Mouse (Mus musculus): ENCODE measurements around the gene Mospd3. TPM values are rescaled to one million over a fixed set of nuclear protein-coding genes. Genes with fewer than 3 reads are reported as not detected.
A peak's percentile ranks its signal among the peaks of the same experiment; 100 is the strongest.

The Mospd3 gene
- polyA plus RNA-seq, 1 experiment from 2014 or later = 65.4 TPM

GRCm38 (mm10) chr5:137639472-137639871 lies 38.6 kb upstream of the Mospd3 start:
- TF ChIP-seq CTCF (IDR thresholded peaks at IDR 0.05) = no peak
- no peaks in the 10 kb centered on the region for H3K27me3 ChIP-seq
- ATAC-seq (no peak), DNase-seq (ENCODE audit: low read depth, low spot score) (no peak)
- CTCF ChIA-PET = interaction anchor here (0.9 kb wide), 1 partner anchor 17 kb away, joined by 3 read pairs; no protein-coding TSS in a partner anchor
- in situ Hi-C loops (cut with MboI; ENCODE audit: low pct_unique_long_range_greater_than_20kb) = no loop called here
- POLR2A ChIA-PET = no interaction called here

GRCm38 (mm10) chr5:137633397-137634084 lies 32.7 kb upstream of the Mospd3 start:
- no peak for ATAC-seq
- CTCF ChIA-PET = interaction anchor here (1.0 to 2.5 kb wide), 2 partner anchors 16 to 24 kb away, joined by 3 to 8 read pairs; no protein-coding TSS in a partner anchor
- in situ Hi-C loops (cut with MboI; ENCODE audit: low pct_unique_long_range_greater_than_20kb) = no loop called here

GRCm38 (mm10) chr5:137631591-137631990 lies 30.7 kb upstream of the Mospd3 start:
- in situ Hi-C loops (cut with MboI; ENCODE audit: low pct_unique_long_range_greater_than_20kb) = no loop called here
- DNase-seq (ENCODE audit: low read depth, low spot score) = no peak
- TF ChIP-seq CTCF (IDR thresholded peaks at IDR 0.05) = no peak
- no peaks in the 10 kb centered on the region for H3K27me3 ChIP-seq
- ChIA-PET CTCF (interaction anchor here (1.4 to 4.3 kb wide), 2 partner anchors 12 to 21 kb away, joined by 5 to 17 read pairs; no protein-coding TSS in a partner anchor), POLR2A (interaction anchor here (0.7 to 5.5 kb wide), 4 partner anchors 18 to 130 kb away, joined by 3 to 31 read pairs (median 4); partner anchors contain the start of gene Pcolce)
- ATAC-seq = no peak

More at GRCm38 (mm10) chr5:137633397-137634084, 32.7 kb upstream of the Mospd3 start:
- no peak for DNase-seq (ENCODE audit: low read depth, low spot score)
- no peaks in the 10 kb centered on the region for H3K27me3 ChIP-seq
- POLR2A ChIA-PET = interaction anchor here (1.0 to 1.3 kb wide), 2 partner anchors 10 to 102 kb away, joined by 3 read pairs; no protein-coding TSS in a partner anchor
- no peak for TF ChIP-seq CTCF (IDR thresholded peaks at IDR 0.05)

- ChIA-PET CTCF (interaction anchor here (1.4 to 4.3 kb wide), 2 partner anchors 13 to 21 kb away, joined by 5 to 17 read pairs; no protein-coding TSS in a partner anchor), POLR2A (interaction anchor here (0.7 to 5.5 kb wide), 6 partner anchors 13 to 129 kb away, joined by 3 to 31 read pairs (median 3); partner anchors contain the start of genes Irs3 and Pcolce)
- in situ Hi-C loops (cut with MboI; ENCODE audit: low pct_unique_long_range_greater_than_20kb) = no loop called here
- DNase-seq (ENCODE audit: low read depth, low spot score) = no peak
- no peak for TF ChIP-seq CTCF (IDR thresholded peaks at IDR 0.05)
- no peak for ATAC-seq
- H3K27me3 ChIP-seq = no peaks in the 10 kb centered on the region
Measured at GRCm38 (mm10) chr5:137631171-137631570, 30.3 kb upstream of the Mospd3 start.

- POLR2A ChIA-PET = interaction anchor here (0.7 to 5.5 kb wide), 6 partner anchors 14 to 129 kb away, joined by 3 to 31 read pairs (median 4); partner anchors contain the start of genes Irs3 and Pcolce
- no peak for ATAC-seq
Measured at GRCm38 (mm10) chr5:137630602-137631001, 29.7 kb upstream of the Mospd3 start.

GRCm38 (mm10) chr5:137629906-137630545 lies 29.2 kb upstream of the Mospd3 start:
- ATAC-seq (no peak), DNase-seq (ENCODE audit: low read depth, low spot score) (no peak)
- no peaks in the 10 kb centered on the region for H3K27me3 ChIP-seq
- in situ Hi-C loops (cut with MboI; ENCODE audit: low pct_unique_long_range_greater_than_20kb) = no loop called here
- POLR2A ChIA-PET = interaction anchor here (1.1 to 5.5 kb wide), 4 partner anchors 16 to 128 kb away, joined by 3 to 31 read pairs (median 4); partner anchors contain the start of genes Irs3 and Pcolce
- no peak for TF ChIP-seq CTCF (IDR thresholded peaks at IDR 0.05)
- CTCF ChIA-PET = interaction anchor here (0.8 to 4.3 kb wide), 4 partner anchors 9 to 23 kb away, joined by 3 to 17 read pairs (median 4); no protein-coding TSS in a partner anchor

More at GRCm38 (mm10) chr5:137630602-137631001, 29.7 kb upstream of the Mospd3 start:
- DNase-seq (ENCODE audit: low read depth, low spot score) = no peak
- CTCF ChIA-PET = interaction anchor here (0.8 to 4.3 kb wide), 4 partner anchors 8 to 22 kb away, joined by 3 to 17 read pairs (median 4); no protein-coding TSS in a partner anchor
- no peak for TF ChIP-seq CTCF (IDR thresholded peaks at IDR 0.05)
- H3K27me3 ChIP-seq = no peaks in the 10 kb centered on the region
- in situ Hi-C loops (cut with MboI; ENCODE audit: low pct_unique_long_range_greater_than_20kb) = no loop called here

GRCm38 (mm10) chr5:137629306-137629721 lies 28.5 kb upstream of the Mospd3 start:
- POLR2A ChIA-PET = interaction anchor here (0.6 to 5.5 kb wide), 3 partner anchors 17 to 1832 kb away, joined by 3 to 31 read pairs (median 4); partner anchors contain the start of gene Pcolce
- peak; percentile 4 for ATAC-seq
- in situ Hi-C loops (cut with MboI; ENCODE audit: low pct_unique_long_range_greater_than_20kb) = no loop called here
- TF ChIP-seq CTCF (IDR thresholded peaks at IDR 0.05) = no peak
- CTCF ChIA-PET = interaction anchor here (1.4 to 4.3 kb wide), 2 partner anchors 9 to 23 kb away, joined by 3 to 17 read pairs; no protein-coding TSS in a partner anchor
- no peaks in the 10 kb centered on the region for H3K27me3 ChIP-seq
- no peak for DNase-seq (ENCODE audit: low read depth, low spot score)

GRCm38 (mm10) chr5:137628498-137629305 lies 27.8 kb upstream of the Mospd3 start, which contains the start of the genes Fbxo24, Lrch4 and Gm20605:
Gene Fbxo24, minus strand, starts transcription at chr5:137629002.
Gene Lrch4, plus strand, starts transcription at chr5:137629121.
Gene Gm20605, plus strand, starts transcription at chr5:137629175.
- no peak for TF ChIP-seq CTCF (IDR thresholded peaks at IDR 0.05)
- ChIA-PET CTCF (interaction anchor here (1.2 to 4.3 kb wide), 4 partner anchors 10 to 24 kb away, joined by 3 to 17 read pairs (median 8); partner anchors contain the start of gene Pcolce), POLR2A (interaction anchor here (0.6 to 5.5 kb wide), 6 partner anchors 11 to 1832 kb away, joined by 3 to 31 read pairs (median 4); partner anchors contain the start of genes Pcolce and Tsc22d4)
- ATAC-seq (peak; percentile 93), DNase-seq (ENCODE audit: low read depth, low spot score) (peak; percentile 100)
- H3K27me3 ChIP-seq = no peaks in the 10 kb centered on the region
- in situ Hi-C loops (cut with MboI; ENCODE audit: low pct_unique_long_range_greater_than_20kb) = no loop called here

GRCm38 (mm10) chr5:137627991-137628390 lies 27.1 kb upstream of the Mospd3 start:
- DNase-seq (ENCODE audit: low read depth, low spot score) = no peak
- in situ Hi-C loops (cut with MboI; ENCODE audit: low pct_unique_long_range_greater_than_20kb) = no loop called here
- no peak for TF ChIP-seq CTCF (IDR thresholded peaks at IDR 0.05)
- no peaks in the 10 kb centered on the region for H3K27me3 ChIP-seq
- ChIA-PET CTCF (interaction anchor here (1.2 to 4.3 kb wide), 4 partner anchors 9 to 29 kb away, joined by 4 to 17 read pairs (median 8); partner anchors contain the start of gene Pcolce), POLR2A (interaction anchor here (0.6 to 5.5 kb wide), 4 partner anchors 10 to 117 kb away, joined by 3 to 31 read pairs (median 4); partner anchors contain the start of genes Pcolce and Tsc22d4)
- no peak for ATAC-seq

Measured in Patski (cell line).